Mouse (Mus musculus): ENCODE results near the gene Sult1a1.

Sult1a1 gene

DNA sequence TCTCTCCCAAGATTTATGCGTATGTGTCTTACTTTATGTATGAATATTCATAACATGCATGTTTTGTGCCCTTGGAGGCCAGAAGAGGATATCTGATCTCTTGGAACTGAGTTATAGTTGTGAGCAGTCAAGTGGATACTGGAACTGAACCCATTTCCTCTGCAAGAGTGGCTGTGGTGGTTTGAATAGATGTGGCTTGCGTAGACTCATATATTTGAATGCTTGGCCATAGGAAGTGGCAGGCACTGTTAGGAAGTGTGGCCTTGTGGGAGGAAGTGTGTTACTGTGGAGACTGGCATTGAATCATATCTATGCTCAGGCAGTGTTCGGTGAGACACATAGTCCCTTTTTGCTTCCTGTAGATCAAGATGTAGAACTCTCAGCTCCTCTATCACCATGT, 20.5 kb downstream of the Sult1a1 start:
- no peak for DNase-seq

DNA sequence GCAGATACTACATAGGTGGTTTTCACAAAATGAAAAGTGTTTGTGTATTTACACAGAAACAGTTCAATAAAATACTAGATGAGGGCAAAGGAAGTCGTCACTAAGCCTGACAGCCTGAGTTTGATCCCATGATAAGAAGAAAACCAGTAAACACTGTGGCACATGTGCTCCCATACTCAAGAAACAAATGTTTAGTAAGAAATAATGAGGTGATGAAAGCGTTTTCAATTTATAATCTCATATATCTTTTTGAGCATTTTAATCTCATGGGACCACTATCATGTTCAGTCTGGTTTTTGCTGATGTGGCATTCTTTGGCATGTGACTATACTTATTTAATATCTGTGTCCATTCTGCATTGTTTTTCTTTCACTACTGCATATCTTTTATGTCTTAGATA, 22.2 kb downstream of the Sult1a1 start:
- no peak for DNase-seq

DNA sequence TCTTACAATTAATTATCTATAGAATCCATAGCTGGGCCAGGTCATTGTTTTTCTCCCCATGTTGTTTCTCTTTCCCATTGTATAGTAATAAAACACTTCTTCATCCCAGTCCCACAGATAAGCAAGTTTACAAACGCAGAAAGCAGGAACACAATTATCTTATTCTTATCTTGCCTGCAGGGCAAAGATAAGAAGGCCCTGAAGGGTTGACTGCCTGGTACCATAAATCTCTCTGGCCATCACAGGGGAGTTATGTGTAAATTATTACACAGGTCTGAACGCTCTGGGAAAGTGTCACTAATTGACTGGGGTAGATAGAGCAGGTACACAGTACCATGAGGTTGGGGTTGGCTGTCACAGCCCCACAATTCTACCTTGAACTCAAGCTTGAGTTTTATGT, 25.4 kb downstream of the Sult1a1 start:
- DNase-seq = no peak

DNA sequence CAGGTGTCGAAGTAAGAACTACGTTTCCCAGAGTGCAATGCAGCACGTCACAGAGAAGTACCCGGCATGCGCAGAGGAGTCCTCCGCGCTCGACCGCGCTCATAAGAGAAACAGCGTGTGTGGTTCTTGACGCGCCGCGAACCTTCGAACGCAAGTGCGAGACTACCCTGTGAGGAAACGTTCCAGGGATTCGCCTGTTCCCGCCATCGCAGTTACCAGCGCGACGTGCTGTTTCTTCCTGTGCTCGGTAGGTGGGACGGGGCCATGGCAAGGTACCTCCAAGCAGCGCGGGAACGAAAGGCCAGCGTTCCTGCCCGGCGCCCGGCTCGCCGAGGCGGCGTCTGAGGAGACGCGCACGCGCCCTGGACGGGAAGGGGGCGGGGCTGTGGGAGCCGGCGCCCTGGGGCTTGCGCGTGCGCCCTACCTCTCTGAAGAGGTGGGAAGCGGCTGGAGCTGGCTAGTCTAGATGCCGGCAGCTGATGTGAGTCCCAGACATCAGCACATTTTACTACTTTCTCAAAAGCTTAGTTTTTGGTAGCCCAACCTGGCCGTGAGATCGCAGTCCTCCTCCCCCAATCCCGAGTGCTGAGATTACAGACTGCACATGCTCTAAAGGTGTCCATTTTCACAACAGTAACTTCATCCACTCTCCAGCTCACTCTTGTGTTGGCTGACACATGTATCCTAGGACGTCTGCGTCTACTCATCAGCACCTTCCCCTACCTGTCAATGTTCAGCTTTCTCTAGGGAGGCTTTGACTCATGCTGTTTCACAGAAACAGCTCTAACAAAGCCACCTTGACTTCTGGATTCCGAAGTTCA, 26.8 kb downstream of the Sult1a1 start, which contains the start of gene Sgf29:
Sgf29 (plus strand) TSS at position 79 of the 821 bp plus-strand sequence.
- peak; percentile 94 for DNase-seq

DNA sequence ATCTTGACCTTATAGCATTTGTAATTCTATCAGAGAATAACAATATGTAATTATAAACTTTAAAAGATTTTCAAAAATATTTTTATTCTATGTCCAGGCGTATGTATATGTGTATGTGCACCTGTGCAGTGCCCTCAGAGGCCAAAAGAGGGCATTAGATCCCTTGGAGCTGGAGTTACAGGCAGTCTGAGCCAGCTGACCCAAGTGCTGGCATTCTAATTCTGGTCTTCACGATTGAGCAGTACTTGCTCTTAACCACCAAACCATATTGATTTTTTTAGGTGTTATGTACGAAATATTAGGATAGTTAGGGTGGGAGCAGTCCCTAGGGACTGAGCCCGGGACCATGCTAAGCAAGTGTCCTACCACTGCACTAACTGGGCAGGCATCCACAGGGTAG, 27.7 kb downstream of the Sult1a1 start:
- no peak for DNase-seq

DNA sequence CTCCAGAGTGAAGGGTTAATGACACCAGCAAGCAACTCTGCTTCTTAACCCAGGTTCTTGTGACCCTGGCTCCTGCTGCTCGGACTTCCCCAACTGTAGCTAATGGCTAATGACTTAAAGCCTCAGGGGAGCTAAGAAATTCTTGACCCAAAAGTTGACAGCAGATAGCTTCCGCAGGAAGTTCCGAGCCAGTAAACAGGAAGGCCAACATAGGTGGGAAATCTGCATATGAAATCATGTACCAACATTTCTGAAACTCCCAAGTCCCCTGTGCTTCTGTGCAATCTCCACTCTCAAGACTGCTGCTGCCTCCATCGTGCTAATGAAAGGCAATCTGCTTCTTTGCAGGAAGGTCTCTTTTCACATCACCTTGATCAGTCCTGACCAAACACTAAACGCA, 30.5 kb downstream of the Sult1a1 start:
- DNase-seq = no peak

DNA sequence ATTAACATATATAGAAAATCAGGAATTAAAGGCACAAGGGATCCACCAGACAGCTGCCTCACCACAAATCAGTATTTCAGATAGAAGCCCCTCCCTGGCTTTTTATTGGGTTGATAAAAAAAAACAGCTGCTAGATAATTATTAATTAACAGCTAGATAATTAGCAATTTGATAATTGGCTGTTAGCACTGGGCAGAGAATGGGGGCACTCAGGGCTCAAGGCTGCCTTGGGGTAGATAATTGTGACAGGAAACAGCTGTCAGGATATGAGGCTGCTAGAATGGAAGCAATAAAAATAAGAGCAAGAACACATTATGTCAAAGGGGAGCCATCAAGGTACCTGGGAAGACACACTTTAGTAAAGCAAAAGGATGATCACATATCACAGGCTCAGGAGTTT, 31.3 kb downstream of the Sult1a1 start:
- DNase-seq = no peak

DNA sequence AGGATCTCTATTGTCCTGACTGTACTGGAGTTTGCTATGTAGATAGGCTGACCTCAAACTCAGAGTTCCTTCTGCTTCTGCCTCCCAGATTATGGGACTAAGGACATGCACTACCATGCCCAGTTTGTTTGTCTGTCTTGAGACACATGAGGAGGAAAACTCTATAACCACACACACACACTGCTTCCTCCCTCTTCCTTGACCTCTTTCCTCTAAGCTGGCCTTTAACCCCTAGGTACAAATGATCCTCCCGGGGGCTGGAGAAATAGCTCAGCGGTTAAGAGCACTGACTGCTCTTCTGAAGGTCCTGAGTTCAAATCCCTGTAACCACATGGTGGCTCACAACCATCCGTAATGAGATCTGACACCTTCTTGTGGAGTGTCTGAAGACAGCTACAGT, 31.9 kb downstream of the Sult1a1 start:
- no peak for DNase-seq

DNA sequence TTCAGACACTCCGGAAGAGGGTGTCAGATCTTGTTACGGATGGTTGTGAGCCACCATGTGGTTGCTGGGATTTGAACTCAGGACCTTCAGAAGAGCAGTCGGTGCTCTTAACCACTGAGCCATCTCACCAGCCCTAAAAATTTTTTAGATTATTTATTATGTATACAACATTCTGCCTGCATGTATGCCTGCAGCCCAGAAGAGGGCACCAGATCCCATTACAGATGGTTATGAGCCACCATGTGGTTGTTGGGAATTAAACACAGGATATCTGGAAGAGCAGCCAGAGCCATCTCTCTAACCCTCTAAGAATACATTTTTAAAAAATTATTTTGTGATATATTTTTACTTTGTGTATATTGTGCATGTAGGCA, 33.0 kb downstream of the Sult1a1 start:
- peak; percentile 16 for DNase-seq

DNA sequence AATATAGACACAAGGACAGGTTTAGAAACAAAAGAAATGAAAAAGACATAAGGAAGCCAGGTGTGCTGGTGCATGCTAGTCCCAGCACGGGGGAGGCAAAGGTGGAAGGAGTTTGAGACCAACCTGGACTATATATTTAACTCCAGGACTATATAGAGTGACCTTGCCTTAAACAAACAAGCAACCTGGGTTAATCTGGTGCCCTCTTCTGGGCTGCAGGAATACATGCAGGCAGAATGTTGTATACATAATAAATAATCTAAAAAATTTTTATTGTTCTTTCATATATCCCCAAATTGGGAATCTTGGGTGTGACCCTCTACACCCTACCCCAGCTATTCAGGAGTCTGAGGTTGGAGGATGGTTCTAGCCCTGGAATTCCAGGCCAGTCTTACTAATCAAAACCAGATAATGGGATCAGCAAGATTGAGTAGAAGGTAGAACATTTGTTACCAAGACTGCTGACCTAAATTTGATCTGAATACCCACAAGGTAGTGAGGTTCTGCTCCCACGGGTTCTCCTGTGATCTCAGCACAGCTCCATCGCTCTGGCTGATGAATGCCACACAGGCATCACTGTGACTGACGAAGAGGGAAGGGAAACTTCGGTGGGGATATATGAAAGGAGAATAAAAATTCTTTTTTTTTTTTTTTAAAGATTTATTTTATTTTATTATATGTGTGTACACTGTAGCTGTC, 33.5 kb downstream of the Sult1a1 start:
- no peak for DNase-seq

DNA sequence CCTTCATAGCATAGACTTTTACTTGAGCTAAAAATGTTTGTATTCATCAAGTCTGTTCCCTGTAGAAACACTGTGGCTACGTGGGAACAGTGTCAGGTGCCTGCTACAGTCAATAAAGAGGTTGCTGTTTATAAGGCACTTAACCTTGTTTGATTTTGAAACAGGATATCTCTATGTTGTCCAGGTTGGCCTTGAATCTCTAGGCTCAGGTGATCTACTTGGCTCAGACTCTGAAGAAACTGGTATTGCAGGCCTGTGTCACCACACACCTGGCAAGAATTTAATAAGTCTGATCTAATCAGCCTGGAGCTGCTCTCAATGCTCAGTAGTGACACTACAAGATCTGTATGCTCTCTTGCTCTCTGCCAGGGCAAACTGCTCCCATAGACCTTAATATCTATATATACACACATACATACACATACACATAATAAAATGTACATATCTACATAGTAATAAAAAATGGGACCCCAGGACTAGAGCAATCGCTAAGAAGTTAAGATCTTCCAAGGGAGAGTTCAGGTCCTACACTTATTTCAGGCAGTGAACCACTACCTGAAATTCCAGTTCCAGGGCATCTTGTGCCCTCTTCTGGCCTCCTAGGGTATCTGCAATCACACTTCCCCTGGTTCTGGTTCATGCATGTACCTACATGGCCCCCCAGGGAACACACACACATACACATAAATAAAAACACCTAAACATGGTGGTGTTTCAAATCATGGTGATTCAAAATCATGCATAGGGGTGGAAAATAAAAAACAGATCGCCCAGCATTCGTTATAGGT, 39.3 kb downstream of the Sult1a1 start:
- DNase-seq = peak; percentile 21

DNA sequence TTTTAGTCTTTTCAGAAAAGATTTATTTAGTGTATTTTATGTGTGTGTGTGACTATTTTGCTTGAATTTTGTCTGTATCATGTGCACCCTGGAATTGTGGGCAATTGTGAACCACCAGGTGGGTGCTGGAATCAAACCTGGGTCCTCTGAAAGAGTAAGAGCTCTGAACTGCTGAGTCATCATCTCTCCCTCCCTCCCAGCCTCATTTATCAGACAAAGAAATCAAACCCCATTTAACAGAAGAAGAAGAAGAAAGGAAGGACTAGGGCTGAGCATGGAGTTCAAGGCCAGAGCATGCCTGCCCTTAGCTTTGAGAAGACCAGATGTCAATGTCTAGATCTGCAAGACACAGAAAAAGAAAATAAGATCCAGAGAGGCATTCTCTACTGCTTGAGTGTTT, 40.9 kb downstream of the Sult1a1 start:
- no peak for DNase-seq

DNA sequence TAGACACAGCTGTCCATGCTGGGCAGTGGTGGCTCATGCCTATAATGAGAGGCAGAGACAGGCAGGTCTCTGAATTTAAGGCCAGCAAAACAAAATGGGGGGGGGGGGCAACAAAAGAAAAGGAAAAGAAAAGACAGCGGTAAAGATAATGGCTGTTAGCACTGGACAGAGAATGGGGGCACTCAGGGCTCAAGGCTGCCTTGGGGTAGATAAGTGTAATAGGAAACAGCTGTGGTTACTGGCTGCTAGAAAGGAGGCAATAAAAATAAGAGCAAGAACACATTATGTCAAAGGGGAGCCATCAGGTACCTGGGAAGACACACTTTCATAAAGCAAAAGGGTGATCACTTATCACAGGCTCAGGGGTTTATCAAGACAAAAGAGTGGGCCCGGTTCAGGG, 43.8 kb downstream of the Sult1a1 start:
- no peak for DNase-seq

DNA sequence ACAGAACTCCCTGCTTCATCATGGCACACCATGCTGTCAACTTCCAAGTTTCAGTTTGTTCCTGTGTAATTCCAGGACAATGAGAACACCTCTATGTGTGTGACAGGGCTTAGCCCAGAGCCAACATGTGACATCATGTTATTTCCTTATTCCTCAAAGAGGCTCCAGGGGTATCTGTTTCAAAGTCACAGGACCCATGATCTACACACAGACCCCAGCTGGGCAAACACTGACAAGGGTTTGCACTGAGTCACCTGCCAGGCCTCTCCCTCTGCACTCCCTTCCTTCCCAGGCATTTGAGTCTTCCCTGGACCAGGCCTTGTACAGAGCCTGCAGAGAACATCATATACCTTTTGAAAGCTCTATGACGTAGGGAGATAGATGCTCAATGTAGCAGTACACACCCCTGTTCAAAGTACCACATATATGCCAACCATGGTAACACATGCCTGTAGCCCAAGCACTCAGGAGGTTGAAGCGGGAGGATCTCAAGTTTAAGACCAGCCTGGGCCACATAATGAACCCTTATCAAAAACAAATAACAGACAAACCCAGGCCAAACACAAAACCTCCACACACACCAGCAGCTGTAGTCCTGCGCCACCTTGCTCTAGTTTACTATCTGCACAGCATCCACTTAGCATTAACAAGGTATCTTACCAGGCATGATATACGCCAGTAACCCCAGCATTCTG, 45.3 kb downstream of the Sult1a1 start, which contains the start of gene Nupr1:
Nupr1 (minus strand) TSS at position 38 of the 695 bp plus-strand sequence.
- DNase-seq = no peak

DNA sequence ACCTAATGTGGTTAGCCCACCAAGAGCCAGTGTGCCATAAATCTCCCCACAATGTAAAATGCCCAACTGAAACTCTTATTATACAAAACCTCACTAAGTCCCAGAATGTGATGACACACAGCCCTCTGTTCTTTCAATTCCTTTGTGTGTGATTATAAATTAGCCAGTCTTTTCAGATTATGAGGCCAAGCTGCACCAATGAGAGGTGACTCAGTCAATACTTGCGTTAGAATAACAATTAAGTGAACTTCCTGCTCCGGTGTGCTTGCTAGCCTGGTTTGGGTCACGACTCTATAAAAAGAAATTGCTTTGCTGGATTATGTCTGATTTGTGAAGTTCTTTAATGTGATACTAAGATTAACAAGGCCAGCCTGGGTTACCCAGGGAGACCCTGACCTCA, 46.3 kb downstream of the Sult1a1 start:
- no peak for DNase-seq

DNA sequence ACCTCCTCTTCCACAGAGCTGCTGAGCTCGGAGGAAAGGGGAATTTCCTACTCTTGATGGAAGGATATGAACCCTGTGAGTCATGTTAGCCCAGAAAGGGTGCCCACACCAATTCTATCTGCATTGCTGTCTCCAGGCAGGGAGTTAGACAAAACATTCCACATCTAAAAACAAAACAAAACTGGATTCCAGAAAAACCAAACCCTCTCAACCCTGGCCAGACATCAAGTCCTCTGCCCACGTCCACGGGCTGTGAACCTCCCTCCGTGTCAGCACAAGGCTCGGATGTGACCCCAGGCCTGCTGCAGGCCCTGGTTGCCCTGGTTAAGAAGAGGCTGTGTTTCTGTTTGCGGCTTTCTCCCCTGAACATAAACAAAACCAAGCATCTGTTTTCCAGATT, 48.1 kb downstream of the Sult1a1 start:
- no peak for DNase-seq

DNA sequence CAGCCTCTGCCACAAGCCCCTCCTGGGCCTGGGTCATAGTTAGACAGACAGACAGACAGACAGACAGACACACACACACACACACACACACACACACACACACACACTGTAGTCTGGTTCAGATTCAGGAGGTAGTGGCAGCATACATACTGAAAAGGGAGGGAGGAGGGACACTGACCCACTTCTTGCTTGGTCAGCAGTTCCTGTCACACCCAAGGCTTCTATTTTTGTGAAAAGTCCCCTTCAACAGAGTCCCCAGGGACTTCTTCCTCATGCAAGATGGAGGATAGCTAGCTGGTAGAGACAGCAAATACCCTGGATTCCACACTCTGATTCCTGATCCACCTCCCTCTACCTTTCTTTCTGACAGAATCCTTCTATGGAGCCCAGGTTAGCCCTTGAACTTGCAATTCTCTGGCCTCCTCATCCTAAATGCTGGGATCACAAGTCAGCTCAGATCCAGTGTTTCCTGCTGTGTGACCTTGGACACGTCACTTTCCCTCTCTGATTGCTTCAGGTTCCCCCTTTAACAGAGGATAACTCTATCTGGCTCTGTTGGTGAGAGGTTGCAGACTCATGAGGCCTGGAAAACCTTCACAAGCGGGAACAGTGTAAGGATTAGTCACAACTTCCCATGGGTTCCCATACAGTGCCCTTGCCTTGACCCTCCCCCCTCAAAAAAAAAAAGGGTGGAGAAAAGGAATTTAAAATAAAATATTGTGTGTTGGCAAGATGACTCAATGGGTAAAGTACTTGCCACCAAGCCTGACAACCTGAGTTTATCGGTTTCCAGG, 50.2 kb downstream of the Sult1a1 start:
- DNase-seq = no peak

DNA sequence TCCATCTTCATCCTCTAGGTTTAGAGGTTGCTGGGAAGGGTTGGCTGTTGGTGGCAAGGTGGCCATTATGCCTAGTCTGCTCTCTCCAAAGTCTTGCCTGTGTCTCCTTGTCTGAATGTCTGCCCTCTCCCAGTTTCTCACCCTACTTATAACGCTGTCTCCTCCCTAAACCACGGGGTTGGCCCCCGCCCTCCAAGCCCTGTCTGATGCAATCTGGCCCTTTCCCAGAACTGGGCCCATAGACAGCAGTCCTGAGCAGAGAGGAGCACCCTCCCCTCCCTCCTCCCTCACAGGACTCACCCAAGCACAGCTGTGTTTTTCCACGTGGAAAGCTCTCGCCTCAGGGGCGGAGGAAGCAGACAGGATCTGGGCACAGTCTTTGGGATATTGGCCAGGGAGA, 50.9 kb downstream of the Sult1a1 start:
- peak; percentile 48 for DNase-seq

DNA sequence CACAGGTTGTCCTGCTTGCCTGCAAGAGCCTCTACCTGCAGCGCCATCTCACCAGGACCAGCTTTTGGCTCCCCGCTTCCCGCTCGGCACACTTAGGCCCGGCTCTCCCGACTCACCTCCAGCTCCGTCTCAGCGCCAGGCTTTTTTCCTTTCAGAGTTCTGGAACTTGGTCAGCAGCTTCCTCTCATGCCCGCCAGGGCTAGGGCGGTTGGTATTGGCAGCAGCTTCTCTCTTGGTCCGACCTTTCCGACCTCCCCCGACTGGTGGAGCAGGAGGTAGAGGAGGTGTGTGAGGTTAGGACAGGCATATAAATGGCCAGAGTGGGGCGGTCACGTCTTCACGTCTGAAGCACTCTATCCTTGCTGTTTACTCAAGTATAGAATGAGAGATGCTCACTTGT, 51.5 kb downstream of the Sult1a1 start:
- DNase-seq = no peak

DNA sequence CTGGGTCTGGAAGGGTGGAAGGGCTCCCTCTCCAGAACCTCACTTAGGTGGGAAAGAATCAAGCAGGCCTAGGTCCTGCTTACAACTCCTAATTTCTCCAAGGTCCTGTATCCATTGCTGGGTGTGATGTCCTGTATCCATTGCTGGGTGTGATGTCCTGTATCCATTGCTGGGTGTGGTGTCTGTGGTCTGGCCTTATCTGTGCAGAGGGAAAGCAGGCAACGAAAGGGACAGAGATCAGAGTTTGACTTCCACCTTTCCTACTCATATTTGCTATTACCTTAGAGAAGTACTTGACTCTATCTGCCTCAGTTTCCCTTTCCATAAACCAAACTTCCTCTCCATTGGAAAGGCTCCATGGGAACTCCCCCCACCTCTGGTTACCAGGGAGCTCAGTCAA, 52.9 kb downstream of the Sult1a1 start:
- no peak for DNase-seq
